Mouse (Mus musculus) frontal cortex, postnatal 36 days (tissue): Measurements from ENCODE around the gene Plekha6.

Source experiments
- DNase-seq, 2 experiments: peaks; one replicate each; pipeline ENCODE4 v3.0.0; 2022; ENCODE audit warnings: low spot score in 2 of 2

Plekha6 gene

DNA sequence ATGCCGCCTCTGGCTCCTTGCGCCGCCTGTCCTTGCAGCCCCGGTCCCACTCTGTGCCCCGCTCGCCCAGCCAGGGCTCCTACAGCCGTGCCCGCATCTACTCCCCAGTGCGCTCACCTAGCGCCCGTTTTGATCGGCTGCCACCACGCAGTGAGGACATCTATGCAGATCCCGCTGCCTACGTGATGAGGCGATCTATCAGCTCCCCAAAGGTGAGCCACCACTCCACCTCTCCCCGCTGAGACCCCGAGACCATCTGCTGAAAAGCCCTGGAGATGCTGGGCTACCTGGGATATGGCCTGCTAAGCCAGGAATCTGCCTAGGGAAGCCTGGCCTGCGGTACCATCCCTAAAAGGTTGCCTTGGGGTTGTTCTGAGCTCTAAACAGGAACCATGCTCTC is 110.2 kb downstream of the Plekha6 start:
- DNase-seq: no peak

DNA sequence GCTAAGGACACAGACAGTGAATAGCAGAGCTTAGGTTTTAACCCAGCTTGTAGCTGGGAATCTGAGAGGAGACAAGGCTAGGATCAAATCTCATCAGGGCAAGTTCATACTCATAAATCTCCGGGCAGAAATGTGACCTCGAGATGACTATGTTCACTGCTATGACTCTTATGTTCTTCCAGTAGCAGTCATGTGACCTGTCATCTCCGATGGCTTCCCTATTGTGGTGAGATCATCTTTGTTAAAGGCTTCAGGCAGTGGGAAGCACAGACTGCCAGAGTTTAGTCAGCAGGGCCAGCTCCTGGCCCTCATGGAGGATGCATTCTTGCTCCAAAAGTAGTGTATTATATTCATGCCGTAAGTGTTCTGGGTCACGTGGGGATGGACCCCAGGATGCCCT is 113.0 kb downstream of the Plekha6 start:
- no peak for DNase-seq

DNA sequence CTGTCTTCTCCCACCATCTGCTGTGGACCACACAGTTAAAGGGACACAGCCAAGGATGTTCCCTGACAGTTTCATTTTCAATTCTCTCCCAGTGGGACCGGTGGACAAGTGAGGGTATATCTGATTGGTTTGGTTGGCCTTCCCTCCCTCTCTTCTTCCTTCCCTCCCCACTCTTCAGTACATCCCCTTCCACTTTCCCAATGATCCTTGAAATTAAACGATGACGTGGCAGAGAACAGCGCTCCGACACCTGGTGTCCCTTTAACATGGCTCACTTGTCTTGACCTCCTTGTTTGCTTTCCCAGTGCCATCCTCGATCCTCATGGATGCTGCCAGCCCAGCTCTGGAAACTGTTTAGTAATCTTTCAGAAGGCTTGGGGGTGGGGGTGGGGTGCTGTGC is 114.5 kb downstream of the Plekha6 start:
- no peak for DNase-seq

DNA sequence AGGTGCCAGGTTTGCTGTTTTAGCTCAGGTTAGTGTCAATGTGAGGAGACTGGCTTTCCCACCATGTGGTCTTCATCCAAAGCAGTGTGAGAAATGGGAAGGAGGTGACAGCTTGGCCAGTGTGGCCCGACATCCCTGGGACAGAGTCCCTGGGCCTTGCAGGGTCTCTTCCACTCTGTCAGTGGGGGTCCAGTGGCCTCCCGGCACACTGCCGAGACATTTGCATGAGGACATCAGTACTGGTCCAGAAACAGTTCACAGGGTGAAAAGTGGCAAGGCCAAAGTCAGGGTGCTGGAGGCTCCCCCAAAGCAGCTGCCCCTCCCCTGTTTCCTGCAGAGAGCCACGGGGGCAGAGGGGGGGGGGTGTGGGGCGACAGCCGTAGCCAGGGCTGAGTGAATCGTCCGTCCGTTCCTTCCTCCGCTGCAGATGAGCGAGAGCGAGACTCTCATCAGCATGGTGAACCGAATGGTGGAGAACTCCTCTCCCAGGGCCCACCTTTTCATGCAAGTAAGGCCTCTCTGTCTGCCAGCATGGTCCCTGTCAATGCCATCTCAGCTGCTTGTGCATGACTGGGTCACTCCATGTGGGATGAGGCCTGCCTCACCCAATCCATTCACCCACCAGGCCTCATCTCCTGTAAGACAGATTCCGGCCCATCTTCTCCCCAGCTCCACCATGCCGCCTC is 115.1 kb downstream of the Plekha6 start:
- no peak for DNase-seq

DNA sequence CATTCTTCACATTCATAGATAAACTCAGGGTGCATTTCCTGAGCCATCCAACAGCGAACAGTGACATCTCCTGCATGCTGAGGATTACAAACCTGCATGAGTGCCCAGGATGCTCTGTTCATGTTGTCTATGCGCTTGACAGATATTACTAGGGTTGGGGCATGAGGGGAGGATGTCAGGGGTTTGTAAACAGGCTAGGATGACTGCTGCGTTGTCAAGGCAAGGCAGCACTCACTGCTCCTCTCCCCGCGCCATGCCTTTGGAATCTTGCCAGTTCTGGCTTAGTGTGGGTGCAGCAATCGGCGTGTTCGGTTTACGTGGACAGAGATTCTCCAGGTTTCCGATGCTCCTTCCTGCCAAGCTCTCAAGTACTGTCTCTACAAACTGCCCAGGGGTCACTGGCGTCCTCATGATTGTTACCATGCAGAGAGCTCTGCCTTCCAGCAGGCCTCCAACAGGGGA is 115.7 kb downstream of the Plekha6 start:
- peak; percentile 41 to 54 for DNase-seq

DNA sequence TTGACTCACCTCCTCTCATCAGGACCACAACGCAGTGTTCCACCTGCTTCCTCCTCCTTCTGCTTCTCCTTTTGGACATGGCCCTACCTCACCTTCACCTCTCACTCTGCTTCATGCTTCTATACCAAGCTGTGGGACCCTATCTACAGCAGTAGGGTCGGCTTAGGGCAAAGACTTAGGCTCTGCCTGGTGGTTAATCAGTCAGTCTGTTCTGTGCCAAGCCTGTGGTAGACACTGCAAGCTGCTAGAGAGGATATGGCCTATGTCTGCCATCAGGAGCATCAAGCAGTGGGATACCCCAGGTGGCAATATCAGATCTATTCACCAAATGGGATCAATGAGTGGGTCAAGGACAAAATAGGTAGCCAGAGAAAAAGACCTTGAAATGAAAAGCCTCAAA is 116.5 kb downstream of the Plekha6 start:
- DNase-seq: no peak

DNA sequence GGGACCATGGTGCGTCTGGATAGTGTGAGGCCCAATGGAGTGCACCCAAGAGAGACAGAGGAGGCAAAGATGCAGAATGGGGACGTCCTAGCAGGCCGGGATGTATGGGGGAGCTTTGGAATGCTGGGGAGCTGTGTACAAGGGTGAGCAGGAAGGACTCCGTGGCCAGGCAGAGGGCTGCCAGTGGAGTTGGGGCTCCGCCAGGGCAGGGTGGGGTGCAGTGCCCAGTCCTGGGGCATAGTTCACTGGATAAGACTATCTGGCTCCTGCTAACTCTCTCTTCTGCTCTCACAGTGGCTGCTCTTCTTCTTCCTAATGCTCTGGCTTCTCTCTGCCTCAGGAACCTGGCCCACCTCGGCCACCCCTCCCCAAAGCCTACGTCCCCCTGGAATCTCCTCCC is 121.9 kb downstream of the Plekha6 start:
- no peak for DNase-seq

DNA sequence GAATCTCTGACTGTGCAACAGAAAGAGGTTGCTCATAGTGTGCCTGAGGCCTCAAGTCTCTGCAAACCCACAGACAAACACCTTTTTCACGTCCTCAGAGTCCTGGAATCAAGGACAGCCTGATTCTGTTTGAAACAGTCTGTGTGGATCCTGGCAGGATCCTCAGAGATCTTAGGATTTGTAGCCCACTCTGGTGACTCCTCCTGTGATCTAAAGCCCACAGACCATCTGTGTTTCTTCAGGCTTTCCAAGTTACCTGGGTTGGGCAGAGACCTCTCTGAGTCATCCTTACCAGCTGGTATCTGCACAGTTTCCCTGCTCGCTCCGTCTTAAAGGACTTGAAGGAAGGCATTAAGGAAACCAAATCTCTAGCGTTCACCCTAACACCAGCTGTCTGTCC is 123.0 kb downstream of the Plekha6 start:
- peak; percentile 52 to 63 for DNase-seq

DNA sequence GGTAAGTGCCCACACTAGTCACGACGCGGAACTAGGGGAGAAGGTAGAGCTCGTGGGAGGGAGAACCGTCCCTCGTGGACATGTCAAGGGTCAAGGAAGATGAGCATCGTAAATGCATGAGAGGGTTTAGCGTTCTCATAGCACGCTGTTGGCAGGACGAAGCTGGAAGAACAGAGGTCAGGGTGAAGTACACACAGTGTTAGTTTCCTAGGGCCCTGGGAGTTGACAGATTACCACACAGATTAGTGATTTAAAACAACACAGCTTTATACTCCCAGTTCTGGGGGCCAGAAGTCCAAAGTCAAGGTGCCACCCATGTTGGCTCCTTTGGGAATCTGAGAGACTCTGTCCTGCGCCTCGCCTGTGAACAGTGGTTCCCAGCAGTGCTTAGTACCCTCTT is 123.9 kb downstream of the Plekha6 start:
- DNase-seq: no peak

DNA sequence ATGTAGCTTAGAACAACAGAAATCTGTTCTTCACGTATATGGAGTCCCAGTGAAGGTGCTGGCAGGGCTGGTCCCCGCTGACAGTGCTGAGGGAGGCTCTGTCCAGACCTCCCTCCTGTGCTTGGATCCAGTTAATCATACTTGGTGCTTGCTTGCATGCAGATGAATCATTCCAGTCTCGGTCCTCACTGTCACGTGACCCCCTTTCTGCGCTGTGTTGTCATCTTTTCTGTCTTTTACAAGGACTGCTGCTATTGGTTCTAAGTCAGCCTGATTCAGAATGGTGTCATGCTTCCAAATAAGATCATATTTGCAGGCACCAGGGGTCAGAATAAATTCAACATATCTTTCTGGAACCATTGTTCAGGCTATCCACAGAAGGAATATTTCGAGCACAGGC is 127.9 kb downstream of the Plekha6 start:
- no peak for DNase-seq

DNA sequence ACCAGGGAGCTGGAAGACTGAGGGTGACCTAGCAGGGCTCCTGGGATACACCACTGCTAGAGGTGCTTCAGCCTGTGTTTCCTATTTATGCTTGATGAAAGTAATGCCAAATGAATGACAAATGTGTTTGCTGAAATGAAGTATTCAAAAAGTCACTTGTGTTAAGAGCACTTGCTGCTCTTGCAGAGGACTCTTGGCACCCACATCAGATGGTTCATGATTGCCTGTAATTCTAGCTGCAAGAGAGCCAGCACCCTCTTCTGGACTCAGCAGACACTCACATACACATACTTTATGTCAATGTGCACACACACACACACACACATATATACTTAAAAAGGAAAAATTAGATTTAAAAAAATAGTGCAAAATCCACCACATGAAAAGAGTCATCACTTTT is 128.6 kb downstream of the Plekha6 start:
- no peak for DNase-seq

DNA sequence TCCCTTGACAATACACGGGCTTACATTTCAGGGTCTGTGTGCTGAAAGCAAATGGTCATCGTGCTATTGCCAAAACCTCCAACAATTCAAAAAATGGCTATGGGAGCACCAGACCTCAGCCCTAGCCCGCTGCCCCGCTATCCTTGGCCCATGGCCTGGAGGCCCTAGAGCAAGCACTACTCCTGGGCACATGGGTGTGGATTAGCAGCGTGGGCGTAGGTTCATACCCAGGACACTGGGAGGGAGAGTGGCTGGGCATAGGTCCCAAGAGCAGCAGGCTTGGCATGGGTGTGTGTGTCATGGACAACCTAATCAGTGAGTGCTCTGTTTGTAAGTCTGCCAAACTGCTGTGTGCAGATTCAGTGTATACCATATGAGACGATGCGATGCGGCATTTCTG is 132.4 kb downstream of the Plekha6 start:
- DNase-seq: no peak

DNA sequence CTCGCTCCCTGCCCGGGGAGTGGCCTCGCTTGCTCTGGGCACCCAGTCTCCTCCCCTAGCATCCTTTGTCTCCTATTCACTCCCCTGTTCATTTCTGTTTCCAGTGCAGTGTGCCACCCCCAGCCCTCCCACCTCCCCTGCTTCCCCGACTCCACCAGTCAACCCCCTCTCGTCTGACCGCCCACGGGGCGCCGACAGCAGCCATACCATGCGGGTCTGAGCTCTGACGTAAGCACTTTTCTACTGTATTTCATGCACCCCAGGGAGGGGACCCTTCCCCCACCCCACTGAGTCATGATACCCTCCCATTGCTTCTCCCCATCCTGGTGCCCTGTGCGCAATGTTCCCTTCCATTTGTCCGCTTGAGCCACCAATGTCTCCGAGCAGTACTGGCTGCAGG is 134.8 kb downstream of the Plekha6 start:
- peak in 1 of 2 experiments; percentile 50 for DNase-seq

DNA sequence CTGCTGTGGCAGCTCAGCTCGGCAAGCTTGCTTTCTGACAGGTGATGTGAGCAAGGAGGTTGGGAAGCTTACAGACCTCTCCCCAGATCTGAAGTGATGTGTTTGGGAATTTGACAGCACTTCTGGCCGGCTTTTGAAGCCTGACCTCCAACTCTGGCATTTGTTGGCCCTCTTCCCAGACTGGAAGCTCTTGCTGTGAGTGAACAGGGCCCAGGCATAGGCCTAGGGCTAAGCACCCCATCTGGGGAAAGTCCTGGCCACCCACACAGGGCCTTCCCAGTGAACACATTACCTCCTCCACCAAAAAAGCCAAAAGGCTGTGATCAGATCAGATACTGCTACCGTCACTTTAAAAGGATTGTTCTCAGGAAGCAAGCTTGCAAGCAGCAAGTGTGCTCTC is 138.5 kb downstream of the Plekha6 start:
- no peak for DNase-seq

DNA sequence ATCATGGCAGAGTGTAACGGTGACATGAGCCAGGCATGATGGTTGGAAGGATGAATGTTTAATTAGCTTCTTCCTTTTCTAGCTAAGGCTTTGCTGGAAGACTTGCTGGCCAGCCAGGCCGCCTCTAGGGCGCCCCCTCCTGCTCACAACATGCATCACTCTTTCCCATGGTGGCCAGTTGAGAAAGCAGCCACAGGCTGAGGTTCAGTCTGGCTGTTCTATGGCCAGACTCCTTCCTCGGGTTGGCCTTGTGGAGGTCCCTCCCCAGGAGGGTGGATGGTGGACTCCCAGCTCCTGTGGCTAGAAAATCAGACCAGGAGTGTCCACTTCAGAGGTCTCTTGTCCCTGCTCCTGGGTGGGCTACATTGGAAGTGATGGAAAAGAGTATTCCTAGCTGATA is 142.8 kb downstream of the Plekha6 start:
- DNase-seq: peak; percentile 77 to 81

DNA sequence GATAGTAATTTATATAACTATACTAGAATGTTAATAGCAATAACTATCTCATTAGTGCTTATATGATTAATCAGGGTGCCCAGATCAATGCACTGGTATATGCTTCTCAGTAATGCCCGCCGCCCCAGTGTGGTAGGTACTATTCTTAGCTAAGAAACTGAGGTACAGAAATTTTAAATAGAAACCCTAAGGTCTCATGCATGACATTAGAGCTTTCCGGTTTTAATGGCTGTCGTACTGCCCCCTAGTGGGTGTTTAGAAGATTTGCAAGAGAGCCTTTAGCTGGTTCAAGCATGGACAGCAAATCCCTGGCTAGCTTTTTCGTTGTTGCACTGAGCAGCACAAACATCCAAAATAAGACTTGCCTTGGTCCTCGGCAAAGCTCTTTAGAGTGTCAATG is 143.3 kb downstream of the Plekha6 start:
- peak in 1 of 2 experiments; percentile 52 for DNase-seq

DNA sequence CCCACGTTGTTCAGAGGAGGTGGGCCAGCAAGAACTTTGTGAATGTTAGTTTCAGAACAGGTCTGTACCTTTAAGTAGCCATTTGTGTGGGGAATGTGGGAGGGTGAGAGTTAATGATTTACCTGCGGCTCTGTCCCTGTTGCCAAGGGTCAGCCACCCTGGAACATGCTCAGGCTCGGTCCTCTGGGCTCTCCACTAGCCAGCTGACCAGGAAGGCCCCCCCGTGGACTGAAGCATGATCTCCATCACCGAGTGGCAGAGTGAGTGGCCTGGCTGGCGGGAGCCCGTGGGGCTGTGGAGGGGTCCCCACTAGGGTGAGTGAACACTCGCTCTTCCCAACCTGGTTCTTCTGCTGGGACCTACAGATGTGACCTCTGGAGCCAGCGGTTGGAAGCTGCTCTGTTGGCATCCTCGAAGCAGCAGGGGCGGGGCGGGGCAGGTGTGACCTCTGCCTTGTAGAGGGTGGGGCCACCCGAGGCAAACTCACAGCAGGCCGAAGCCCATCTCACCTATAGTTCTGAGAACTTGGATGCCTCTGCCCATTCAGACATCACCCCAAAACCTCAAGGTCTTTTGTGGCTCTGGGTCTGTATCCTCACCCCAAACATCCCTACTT is 145.8 kb downstream of the Plekha6 start, which contains the start of gene Golt1a:
Golt1a (plus strand) TSS at position 149 of the 616 bp plus-strand sequence.
- DNase-seq: no peak

DNA sequence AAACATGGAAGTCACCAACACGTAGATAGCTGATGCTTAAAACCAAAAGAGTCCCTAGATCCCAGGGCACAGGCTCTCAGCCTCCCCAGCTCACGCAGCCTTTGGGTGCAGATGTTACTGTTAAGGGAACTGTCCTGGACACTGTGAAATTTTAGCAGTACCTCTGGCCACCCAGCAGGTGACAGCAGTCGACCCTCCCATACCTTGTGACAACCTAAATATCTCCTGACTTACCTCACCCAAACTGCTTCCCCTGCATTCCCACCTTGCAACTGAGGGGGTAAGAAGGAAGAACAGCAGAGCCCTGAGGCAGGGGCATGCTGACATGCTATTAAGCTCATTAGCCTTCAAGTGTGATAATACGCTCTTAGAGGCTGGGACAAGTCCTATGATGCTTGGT is 147.2 kb downstream of the Plekha6 start:
- DNase-seq: no peak

DNA sequence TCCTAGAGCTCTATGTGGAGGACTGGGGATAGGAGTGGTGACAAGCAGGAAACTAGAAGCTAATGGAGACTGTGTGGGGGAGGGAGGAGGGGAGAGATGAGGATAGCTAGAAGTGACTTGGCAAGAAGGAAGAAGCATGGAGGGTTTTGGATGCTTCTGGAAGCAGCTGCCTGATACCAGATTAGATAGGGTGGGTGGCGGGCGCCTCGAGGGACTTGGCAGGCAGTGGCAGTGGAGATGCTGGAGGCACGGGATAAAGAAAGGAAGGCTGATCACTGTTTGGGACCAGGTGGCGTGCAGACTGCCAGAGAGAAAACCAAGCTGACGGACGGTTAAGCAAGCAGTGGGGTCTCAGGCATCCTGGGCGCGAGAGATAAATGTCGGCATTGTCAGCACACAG is 147.9 kb downstream of the Plekha6 start:
- DNase-seq: peak; percentile 73 to 90

DNA sequence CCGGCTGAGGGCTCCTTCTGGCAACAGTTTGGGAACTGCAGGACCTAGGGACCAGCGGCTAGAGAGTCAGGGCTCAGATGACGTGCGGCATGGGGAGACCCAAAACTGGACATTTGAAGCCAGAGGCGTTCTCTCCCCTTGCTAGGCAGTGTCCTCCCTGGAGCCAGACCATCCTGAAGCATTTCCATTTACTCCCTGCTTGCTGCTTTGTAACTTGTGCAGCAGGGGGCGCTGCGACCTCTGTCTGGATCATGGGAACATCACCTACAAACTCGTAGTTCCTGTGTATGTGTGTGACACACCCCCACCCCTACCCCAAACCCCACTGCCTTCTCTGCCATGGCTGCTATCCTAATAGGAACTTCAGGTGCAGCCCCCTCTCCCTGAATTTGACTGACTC is 150.4 kb downstream of the Plekha6 start:
- peak; percentile 29 to 52 for DNase-seq

DNA sequence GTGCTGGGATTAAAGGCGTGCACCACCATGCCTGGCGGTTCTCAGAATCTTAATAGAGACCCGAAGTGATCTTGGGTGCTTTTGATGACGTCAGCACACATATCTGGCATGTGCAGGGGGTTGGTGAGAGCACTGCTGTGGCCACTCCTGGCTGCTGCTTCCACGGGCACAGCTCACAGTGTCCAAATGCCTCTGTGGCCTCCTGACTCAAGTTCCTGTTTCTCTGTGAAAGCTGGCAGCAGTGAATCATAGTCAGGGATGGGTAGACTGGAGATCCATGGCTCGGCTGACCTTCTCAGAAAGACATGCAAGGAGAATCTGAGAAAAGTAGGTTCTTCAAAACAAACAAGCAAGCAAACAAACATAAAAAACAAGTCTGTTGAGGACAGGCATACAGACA is 151.8 kb downstream of the Plekha6 start:
- no peak for DNase-seq

DNA sequence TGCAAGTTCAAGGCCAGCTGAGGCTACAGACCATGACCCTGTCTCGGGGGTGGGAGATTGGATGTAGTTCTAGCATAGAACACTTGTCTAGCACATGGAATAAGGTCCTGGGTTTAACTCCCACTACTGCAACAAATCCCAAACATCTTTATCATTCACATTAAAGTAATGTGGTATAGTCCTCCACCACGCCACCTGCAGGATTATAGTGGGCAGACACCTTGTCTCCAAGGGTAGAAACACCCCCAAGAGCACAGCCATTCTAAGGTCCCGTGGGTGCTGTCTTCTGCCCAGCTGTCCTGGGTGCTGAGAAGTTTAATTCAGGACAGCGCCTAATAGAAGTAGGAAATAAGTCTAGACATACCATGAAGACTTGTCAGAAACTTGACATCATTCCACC is 152.6 kb downstream of the Plekha6 start:
- DNase-seq: no peak

DNA sequence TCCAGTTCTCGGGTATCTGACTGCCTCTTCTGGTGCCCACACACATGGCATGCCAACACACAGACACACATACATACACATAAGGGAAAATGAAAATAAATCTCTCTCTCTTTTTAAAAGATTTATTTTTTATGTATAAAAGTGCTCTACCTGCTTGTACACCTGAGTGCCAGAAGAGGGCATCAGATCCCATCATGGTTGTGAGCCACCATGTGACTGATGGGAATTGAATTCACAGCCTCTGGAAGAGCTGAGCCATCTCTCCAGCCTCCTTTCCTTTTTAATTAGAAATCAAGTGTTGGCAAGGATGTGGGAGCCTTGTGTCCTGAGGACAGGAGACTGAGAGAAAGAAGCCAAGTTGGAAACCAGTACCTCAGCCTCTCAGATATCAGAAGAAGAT is 153.1 kb downstream of the Plekha6 start:
- no peak for DNase-seq
